Mouse (Mus musculus) bone marrow, adult 2 months (tissue): ENCODE measurements at regions not wholly inside any gene's neighbourhood (a gene's known extent, or its start where the extent isn't known, plus 50 kb on each side); places are given as distances from the start of the nearest gene placed in this dataset.

Experiments
- H3K27ac ChIP-seq: fragments of 200-500 bp; 2 replicates; pipeline ENCODE4 v1.5.1; 2012; ENCODE audit warnings: low read depth, mild to moderate bottlenecking, control low read depth, inconsistent platforms, low read length; ENCODE audit not compliant: control insufficient read depth, poor library complexity, insufficient read depth
- H3K4me1 ChIP-seq: fragments of 200-500 bp; 2 replicates; pipeline ENCODE4 v1.6.1; 2011; ENCODE audit warnings: low read length; ENCODE audit not compliant: control insufficient read depth, insufficient read depth
- H3K4me3 ChIP-seq: fragments of 200-500 bp; replicated peaks from 2 replicates; pipeline ENCODE3; 2011; ENCODE audit warnings: mild to moderate bottlenecking, low read depth, low read length, control low read depth; ENCODE audit not compliant: control insufficient read depth
- CTCF ChIP-seq: fragments of 200-500 bp; IDR thresholded peaks from 2 replicates; pipeline ENCODE4 v1.5.1; 2011; ENCODE audit warnings: low read length, control low read depth; ENCODE audit not compliant: control insufficient read depth, insufficient read depth
- POLR2A ChIP-seq: fragments of 200-500 bp; IDR thresholded peaks from 2 replicates; pipeline ENCODE4 v1.6.1; 2011; ENCODE audit warnings: low read depth, mild to moderate bottlenecking, control low read depth, low read length, borderline replicate concordance; ENCODE audit not compliant: control insufficient read depth
- WGBS: fragments of 180-500 bp; shearing (Covaris S2); methylation state at CpG from one replicate; pipeline ENCODE4 v1.1.7; 2018; 5-methylcytosine and 5-hydroxymethylcytosine counted together

DNA sequence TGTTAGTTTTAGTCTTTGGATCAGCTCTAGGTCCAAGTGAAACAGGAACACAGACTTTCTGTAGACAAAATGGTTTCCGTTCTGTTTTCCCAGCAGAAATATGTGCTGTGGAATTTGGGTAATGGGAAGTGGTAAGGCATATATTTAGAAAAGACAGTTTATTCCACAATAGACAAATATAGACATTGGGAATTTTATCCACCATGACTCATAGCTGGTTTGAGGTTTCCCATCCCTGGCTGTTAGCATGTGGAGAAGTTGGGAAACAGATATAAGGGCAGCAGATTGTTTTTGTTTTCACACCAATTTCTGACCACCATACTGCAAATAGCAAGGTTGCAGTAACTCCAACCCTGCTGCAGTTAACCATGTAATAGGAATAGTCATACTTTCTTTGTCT, 385.0 kb upstream of the Adam34 start:
- no peak overlapping the region for H3K4me3 ChIP-seq
- H3K27ac ChIP-seq: no peak overlapping the region
- H3K4me1 ChIP-seq: no peaks in the 10 kb centered on the region
- TF ChIP-seq CTCF (no peak), POLR2A (no peak)
- WGBS: 48% methylated on average over 1 of the region's 1 CpGs

DNA sequence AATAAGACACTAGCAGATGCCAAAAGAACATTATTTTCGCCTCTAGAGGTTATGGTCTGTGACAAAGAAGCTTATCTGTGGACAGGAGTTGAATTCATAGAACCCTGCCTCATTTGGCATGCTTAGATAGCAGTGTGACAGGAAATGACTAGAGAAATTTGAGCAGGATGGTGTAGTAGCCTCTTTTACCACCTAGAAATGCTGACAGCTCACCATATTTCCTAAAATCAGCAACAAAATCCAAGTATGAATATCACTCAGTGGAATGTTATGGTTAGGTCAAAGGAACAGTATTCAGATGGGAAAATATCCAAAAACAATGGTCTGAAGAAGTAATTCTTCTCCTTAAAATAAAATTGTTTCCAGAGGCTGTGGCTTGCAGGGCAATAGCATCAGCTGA, 383.6 kb upstream of the Adam34 start:
- no peak overlapping the region for H3K4me3 ChIP-seq
- H3K27ac ChIP-seq: no peak overlapping the region
- no peaks in the 10 kb centered on the region for H3K4me1 ChIP-seq
- 28% methylated on average over 1 of the region's 1 CpGs for WGBS
- TF ChIP-seq POLR2A: no peak
- no peak for TF ChIP-seq CTCF

DNA sequence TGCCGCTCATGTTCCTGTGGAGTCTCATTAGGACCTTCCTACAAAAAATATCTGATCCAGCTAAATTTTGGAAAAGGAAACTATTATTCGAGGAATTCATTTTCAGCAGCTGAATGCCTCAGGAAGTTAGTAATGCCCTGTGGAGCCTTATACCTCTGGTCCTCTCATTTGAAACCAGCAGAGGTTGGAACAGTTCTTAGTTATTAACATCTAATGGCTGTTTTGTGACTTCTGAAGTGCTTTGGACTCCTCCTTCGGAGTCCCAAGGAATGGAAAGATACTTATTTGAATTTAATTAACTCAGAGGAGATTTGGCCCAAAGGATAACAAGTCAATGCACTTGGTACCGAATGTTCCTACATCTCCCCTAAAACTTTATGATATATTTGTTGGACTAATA, 372.2 kb upstream of the Adam34 start:
- no peak for TF ChIP-seq POLR2A
- TF ChIP-seq CTCF: no peak
- H3K27ac ChIP-seq: no peak overlapping the region
- 74% methylated on average over 4 of the region's 4 CpGs for WGBS

DNA sequence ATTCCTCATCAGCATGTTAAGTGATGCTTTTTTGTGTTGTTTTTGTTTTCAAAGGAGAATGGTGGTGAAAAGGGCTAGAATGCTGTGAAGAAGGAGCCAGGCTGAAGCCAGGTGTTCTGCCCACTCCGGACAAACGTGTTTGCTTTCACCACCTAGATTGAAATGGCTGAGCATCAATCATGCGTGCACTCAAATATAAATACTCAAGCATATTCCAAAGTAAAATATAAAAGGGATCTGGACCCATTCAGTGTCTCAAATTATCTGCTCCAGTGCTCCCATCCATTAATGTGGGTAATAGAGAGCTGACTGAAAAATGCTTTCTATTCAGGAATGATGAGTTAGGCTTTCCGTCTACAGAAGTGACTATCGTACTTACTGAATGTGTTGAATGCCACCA, 349.0 kb upstream of the Adam34 start:
- 83% methylated on average over 5 of the region's 5 CpGs for WGBS
- no peak overlapping the region for H3K27ac ChIP-seq
- no peak for TF ChIP-seq POLR2A
- TF ChIP-seq CTCF: no peak
- no peak overlapping the region for H3K4me3 ChIP-seq
- no peaks in the 10 kb centered on the region for H3K4me1 ChIP-seq

More for the DNA sequence above, 372.2 kb upstream of the Adam34 start:
- H3K4me3 ChIP-seq: no peak overlapping the region
- H3K4me1 ChIP-seq: no peaks in the 10 kb centered on the region

GRCm38 (mm10) chr8:44042572-44043355, 332.9 kb upstream of the Adam34 start:
- Histone ChIP-seq H3K4me3 (no peak overlapping the region), H3K4me1 (no peaks in the 10 kb centered on the region), H3K27ac (no peak overlapping the region)
- WGBS: 82% methylated on average over 8 of the region's 8 CpGs
- TF ChIP-seq CTCF: no peak
- no peak for TF ChIP-seq POLR2A

- 53% methylated on average over 4 of the region's 4 CpGs for WGBS
Observed at GRCm38 (mm10) chr8:44034211-44034610, 324.4 kb upstream of the Adam34 start.

GRCm38 (mm10) chr8:44031376-44031775, 321.5 kb upstream of the Adam34 start:
- WGBS: 70% methylated on average over 2 of the region's 2 CpGs
- TF ChIP-seq POLR2A (no peak), CTCF (no peak)

More at GRCm38 (mm10) chr8:44034211-44034610, 324.4 kb upstream of the Adam34 start:
- H3K27ac ChIP-seq: no peak overlapping the region
- TF ChIP-seq CTCF: no peak
- no peak for TF ChIP-seq POLR2A
- H3K4me1 ChIP-seq: no peaks in the 10 kb centered on the region
- no peak overlapping the region for H3K4me3 ChIP-seq

GRCm38 (mm10) chr8:44030972-44031371, 321.1 kb upstream of the Adam34 start:
- Histone ChIP-seq H3K4me3 (no peak overlapping the region), H3K27ac (no peak overlapping the region)

More at GRCm38 (mm10) chr8:44031376-44031775, 321.5 kb upstream of the Adam34 start:
- no peaks in the 10 kb centered on the region for H3K4me1 ChIP-seq
- no peak overlapping the region for H3K27ac ChIP-seq
- H3K4me3 ChIP-seq: no peak overlapping the region

GRCm38 (mm10) chr8:44027738-44028137, 317.9 kb upstream of the Adam34 start:
- Histone ChIP-seq H3K4me3 (no peak overlapping the region), H3K27ac (no peak overlapping the region), H3K4me1 (no peaks in the 10 kb centered on the region)
- no peak for TF ChIP-seq CTCF
- no peak for TF ChIP-seq POLR2A
- WGBS: 65% methylated on average over 4 of the region's 4 CpGs

More at GRCm38 (mm10) chr8:44030972-44031371, 321.1 kb upstream of the Adam34 start:
- no peak for TF ChIP-seq POLR2A
- TF ChIP-seq CTCF: no peak
- no peaks in the 10 kb centered on the region for H3K4me1 ChIP-seq
